Mouse (Mus musculus) cerebellum, adult 2 months (tissue): ENCODE data around the gene Prmt8.

Experiments
- CTCF ChIP-seq: fragments of 200-500 bp; IDR thresholded peaks from 2 replicates; pipeline ENCODE4 v1.5.1; 2011; ENCODE audit warnings: low read depth, mild to moderate bottlenecking, control low read depth, low read length, moderate library complexity, borderline replicate concordance; ENCODE audit not compliant: insufficient read depth
- POLR2A ChIP-seq: fragments of 200-500 bp; IDR thresholded peaks from 2 replicates; pipeline ENCODE4 v1.6.1; 2011; ENCODE audit warnings: low read length, control low read depth, borderline replicate concordance; ENCODE audit not compliant: insufficient read depth

DNA sequence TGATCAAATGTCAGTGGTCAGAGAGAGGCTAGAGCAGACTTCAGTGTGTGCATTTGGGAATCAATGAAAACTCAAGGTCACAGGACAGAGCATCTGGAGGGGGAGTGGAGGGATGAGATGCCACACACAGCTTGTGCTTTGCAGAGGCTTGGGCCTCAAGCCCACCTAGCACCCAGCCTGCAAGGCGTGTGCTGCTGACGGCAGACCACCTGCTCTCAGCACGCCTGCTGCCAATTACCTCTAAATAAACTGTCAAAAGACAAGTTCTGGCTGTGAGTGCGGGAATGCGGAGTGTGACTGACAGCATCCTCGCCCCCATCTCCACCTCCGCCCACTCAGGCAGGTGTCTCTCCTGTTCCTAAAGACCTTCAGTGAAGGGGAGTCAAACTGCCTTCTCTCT, 77.0 kb downstream of the Prmt8 start:
- TF ChIP-seq CTCF (no peak), POLR2A (no peak)
